Mouse (Mus musculus): ENCODE data around the gene Srpk2. TPM values are rescaled to one million over a fixed set of nuclear protein-coding genes. Genes with fewer than 3 reads are reported as not detected.
A peak's percentile ranks its signal among the peaks of the same experiment; 100 is the strongest.

Srpk2 gene
- total and polyA plus RNA-seq, 3 experiments, result 20.6 to 31.1 (median 23.3) TPM

DNA sequence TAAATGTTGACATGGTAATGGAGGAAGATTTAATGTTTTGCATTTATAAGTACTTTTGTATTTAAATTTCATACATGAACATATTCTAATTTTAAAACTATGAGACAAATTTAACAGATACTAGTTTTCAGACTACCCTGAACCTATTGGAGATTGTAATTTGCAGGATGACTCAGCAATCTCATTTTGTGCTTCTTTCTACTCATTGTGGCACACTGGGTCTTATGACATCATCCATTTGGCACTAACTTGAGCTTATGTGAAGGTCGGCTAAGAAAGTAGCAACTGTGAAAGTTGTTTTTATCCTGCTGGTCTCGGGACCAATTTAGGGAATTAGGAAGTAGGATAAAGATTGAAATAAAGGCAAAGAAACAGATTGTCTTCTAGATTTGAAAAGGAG lies 222.7 kb downstream of the Srpk2 start:
- Histone ChIP-seq H3K79me2 (replicated peaks; ENCODE audit: control insufficient read depth, extremely low read depth, insufficient read depth, poor library complexity, severe bottlenecking) (peaks cover 56% of the 10 kb centered on the region), H3K4me1 (ENCODE audit: control insufficient read depth in 1 of 2, insufficient read depth in 2 of 2) (peaks cover 3 to 54% of the 10 kb centered on the region in 2 experiments; a peak in 3 of 4 replicates), H3K9me3 (replicated peaks; ENCODE audit: low read length) (no peaks in the 10 kb centered on the region), H3K27me3 (replicated peaks) (no peaks in the 10 kb centered on the region), H3K9ac (ENCODE audit: insufficient read depth, low read depth) (peak overlapping the region; percentile 53; the same call in 1 of the 2 replicates), H3K4me3 (replicated peaks in 1 of 3; ENCODE audit: low read depth in 2 of 3, low read length in 2 of 3, poor library complexity in 1 of 3) (no peak overlapping the region), H3K36me3 (replicated peaks in 1 of 2; ENCODE audit: control insufficient read depth in 1 of 2, insufficient read depth in 1 of 2, low read length in 1 of 2) (peaks cover 26 to 57% of the 10 kb centered on the region in 2 experiments), H3K4me2 (ENCODE audit: insufficient read depth, low read depth, poor library complexity, severe bottlenecking) (peak overlapping the region; percentile 71; the same call in 1 of the 2 replicates), H3K27ac (ENCODE audit: insufficient read depth, low read depth) (peak overlapping the region; percentile 79)
- dilution Hi-C loops (cut with MboI; ENCODE audit: extremely low pct_ligation_motif_present, extremely low pct_unique_long_range_greater_than_20kb, low sequenced_read_pairs), result no loop called here
- in situ Hi-C loops (cut with MboI; ENCODE audit: low pct_ligation_motif_present, low pct_unique_long_range_greater_than_20kb, low sequenced_read_pairs), result no loop called here
- no peak for TF ChIP-seq POLR2AphosphoS2 (IDR thresholded peaks at IDR 0.05; ENCODE audit: low read depth, low read length)
- no peak for TF ChIP-seq PAX5 (IDR thresholded peaks at IDR 0.05; ENCODE audit: low read length)
- no peak for TF ChIP-seq SIN3A (IDR thresholded peaks at IDR 0.05; ENCODE audit: low read length)
- TF ChIP-seq CTCF (conservative IDR thresholded peaks at IDR 0.05 in 1 of 2, IDR thresholded peaks at IDR 0.05 in 1 of 2; ENCODE audit: low read depth in 2 of 2, low read length in 2 of 2), result no peak
- TF ChIP-seq MEF2A (IDR thresholded peaks at IDR 0.05; ENCODE audit: borderline replicate concordance, low read depth, low read length), result peak; percentile 72; the same call in 1 of the 2 replicates
- TF ChIP-seq ZNF384 (IDR thresholded peaks at IDR 0.05; ENCODE audit: low read depth, low read length), result no peak
- TF ChIP-seq JUN (IDR thresholded peaks at IDR 0.05; ENCODE audit: insufficient read depth, low read depth, low read length), result peak; percentile 92
- no peak for TF ChIP-seq RCOR1 (conservative IDR thresholded peaks at IDR 0.05; ENCODE audit: low read depth, low read length)
- no peak for TF ChIP-seq USF1 (IDR thresholded peaks at IDR 0.05; ENCODE audit: low read depth, low read length)
- no peak for TF ChIP-seq MAX (IDR thresholded peaks at IDR 0.05; ENCODE audit: low read length)
- peak; percentile 81 for TF ChIP-seq EP300 (IDR thresholded peaks at IDR 0.05; ENCODE audit: low read length)
- no peak for TF ChIP-seq MAZ (IDR thresholded peaks at IDR 0.05; ENCODE audit: low read depth, low read length)
- no peak for TF ChIP-seq KAT2A (IDR thresholded peaks at IDR 0.05; ENCODE audit: insufficient replicate concordance, low read length)
- TF ChIP-seq IRF4 (IDR thresholded peaks at IDR 0.05; ENCODE audit: low read depth, low read length), result peak; percentile 79
- no peak for TF ChIP-seq USF2 (conservative IDR thresholded peaks at IDR 0.05; ENCODE audit: low read depth, low read length)
- TF ChIP-seq RAD21 (IDR thresholded peaks at IDR 0.05; ENCODE audit: low read depth, low read length), result no peak
- no peak for TF ChIP-seq CHD1 (IDR thresholded peaks at IDR 0.05; ENCODE audit: low read depth, low read length)
- no peak for TF ChIP-seq NRF1 (IDR thresholded peaks at IDR 0.05; ENCODE audit: low read depth, low read length)
- TF ChIP-seq JUND (conservative IDR thresholded peaks at IDR 0.05; ENCODE audit: low read depth, low read length), result peak; percentile 91
- no peak for TF ChIP-seq SMC3 (IDR thresholded peaks at IDR 0.05; ENCODE audit: low read depth, low read length)
- no peak for TF ChIP-seq HCFC1 (IDR thresholded peaks at IDR 0.05; ENCODE audit: low read depth, low read length)
- no peak for TF ChIP-seq GABPA (IDR thresholded peaks at IDR 0.05; ENCODE audit: insufficient replicate concordance, low read depth, low read length)
- TF ChIP-seq NELFE (IDR thresholded peaks at IDR 0.05; ENCODE audit: low read depth, low read length), result no peak
- peak; percentile 94 for TF ChIP-seq MAFK (IDR thresholded peaks at IDR 0.05; ENCODE audit: insufficient replicate concordance, low read length)
- TF ChIP-seq TCF12 (IDR thresholded peaks at IDR 0.05; ENCODE audit: low read depth, low read length), result no peak
- no peak for TF ChIP-seq E2F4 (IDR thresholded peaks at IDR 0.05; ENCODE audit: insufficient replicate concordance, low read depth, low read length)
- no peak for TF ChIP-seq CHD2 (IDR thresholded peaks at IDR 0.05; ENCODE audit: low read length)
- no peak for TF ChIP-seq UBTF (IDR thresholded peaks at IDR 0.05; ENCODE audit: low read depth, low read length)
- TF ChIP-seq ZMIZ1 (IDR thresholded peaks at IDR 0.05; ENCODE audit: low read depth, low read length), result no peak
- no peak for TF ChIP-seq ZC3H11A (IDR thresholded peaks at IDR 0.05; ENCODE audit: low read depth, low read length)
- TF ChIP-seq ETS1 (conservative IDR thresholded peaks at IDR 0.05; ENCODE audit: low read depth, low read length), result peak; percentile 64
- TF ChIP-seq POLR2A (IDR thresholded peaks at IDR 0.05; ENCODE audit: low read depth, low read length), result no peak
- no peak for TF ChIP-seq ZKSCAN1 (IDR thresholded peaks at IDR 0.05; ENCODE audit: borderline replicate concordance, low read depth, low read length)
- TF ChIP-seq BHLHE40 (IDR thresholded peaks at IDR 0.05; ENCODE audit: low read depth, low read length), result peak; percentile 63
- TF ChIP-seq TBP (conservative IDR thresholded peaks at IDR 0.05; ENCODE audit: low read depth, low read length), result 0 out of 2 replicates have a peak, but pooled peaks have one; percentile 10
- TF ChIP-seq MYC (IDR thresholded peaks at IDR 0.05; ENCODE audit: low read depth, low read length), result no peak
- TF ChIP-seq ELF1 (IDR thresholded peaks at IDR 0.05; ENCODE audit: low read depth, low read length), result no peak
- no peak for TF ChIP-seq MXI1 (IDR thresholded peaks at IDR 0.05; ENCODE audit: low read depth, low read length)
- DNase-seq (ENCODE audit: extremely low read depth), result peak; percentile 72
